Mouse (Mus musculus) heart, embryonic 15.5 days (tissue): ENCODE results near the gene Arhgap19. TPM values are rescaled to one million over a fixed set of nuclear protein-coding genes. Genes with fewer than 3 reads are reported as not detected.
A peak's percentile ranks its signal among the peaks of the same experiment; 100 is the strongest.

Experiments used
- ATAC-seq: fragments of 200-750 bp; cut with Nextera tagmentation; replicated peaks from 2 replicates; pipeline ENCODE4 v1.8.0; 2017; ENCODE audit warnings: low read depth, moderate TSS enrichment; ENCODE audit not compliant: insufficient number of reproducible peaks, insufficient read depth, low FRiP score
- H3K27ac ChIP-seq: fragments of 300-500 bp; sonication (generic); 2 replicates; pipeline ENCODE4 v1.5.1; 2015; ENCODE audit warnings: mild to moderate bottlenecking, inconsistent platforms
- H3K27me3 ChIP-seq: fragments of 300-500 bp; sonication (generic); 2 replicates; pipeline ENCODE4 v1.6.1; 2015; ENCODE audit warnings: inconsistent platforms
- H3K36me3 ChIP-seq: fragments of 300-500 bp; sonication (generic); 2 replicates; pipeline ENCODE4 v1.6.1; 2015; ENCODE audit warnings: mild to moderate bottlenecking, inconsistent platforms
- H3K4me1 ChIP-seq: fragments of 300-500 bp; sonication (generic); replicated peaks from 2 replicates; pipeline ENCODE4 v1.6.1; 2015; ENCODE audit warnings: inconsistent platforms
- H3K4me2 ChIP-seq: fragments of 300-500 bp; sonication (generic); 2 replicates; pipeline ENCODE4 v1.6.1; 2015; ENCODE audit warnings: inconsistent platforms, mild to moderate bottlenecking, moderate library complexity
- H3K4me3 ChIP-seq: fragments of 300-500 bp; sonication (generic); 2 replicates; pipeline ENCODE4 v1.5.1; 2015; ENCODE audit warnings: mild to moderate bottlenecking, inconsistent platforms
- H3K9ac ChIP-seq: fragments of 300-500 bp; sonication (generic); 2 replicates; pipeline ENCODE4 v1.6.1; 2015; ENCODE audit warnings: mild to moderate bottlenecking, inconsistent platforms
- H3K9me3 ChIP-seq: fragments of 300-500 bp; sonication (generic); replicated peaks from 2 replicates; pipeline ENCODE4 v1.6.1; 2016; ENCODE audit warnings: inconsistent platforms
- WGBS: fragments of 180-500 bp; shearing (Covaris S2); methylation state at CpG from one replicate; pipeline ENCODE4 v1.1.7; 2015; ENCODE audit warnings: mixed read lengths; 5-methylcytosine and 5-hydroxymethylcytosine counted together
- polyA plus RNA-seq: library from polyadenylated mRNA; unstranded; fragments of >200 nt; fragmentation: Nextera tagmentation; extraction: Ambion mirVana; gene quantifications from 2 replicates; pipeline ENCODE4 v1.2.1, GENCODE M21; 2015

The Arhgap19 gene
- polyA plus RNA-seq, 1 experiment from 2014 or later: 9.3 TPM

DNA sequence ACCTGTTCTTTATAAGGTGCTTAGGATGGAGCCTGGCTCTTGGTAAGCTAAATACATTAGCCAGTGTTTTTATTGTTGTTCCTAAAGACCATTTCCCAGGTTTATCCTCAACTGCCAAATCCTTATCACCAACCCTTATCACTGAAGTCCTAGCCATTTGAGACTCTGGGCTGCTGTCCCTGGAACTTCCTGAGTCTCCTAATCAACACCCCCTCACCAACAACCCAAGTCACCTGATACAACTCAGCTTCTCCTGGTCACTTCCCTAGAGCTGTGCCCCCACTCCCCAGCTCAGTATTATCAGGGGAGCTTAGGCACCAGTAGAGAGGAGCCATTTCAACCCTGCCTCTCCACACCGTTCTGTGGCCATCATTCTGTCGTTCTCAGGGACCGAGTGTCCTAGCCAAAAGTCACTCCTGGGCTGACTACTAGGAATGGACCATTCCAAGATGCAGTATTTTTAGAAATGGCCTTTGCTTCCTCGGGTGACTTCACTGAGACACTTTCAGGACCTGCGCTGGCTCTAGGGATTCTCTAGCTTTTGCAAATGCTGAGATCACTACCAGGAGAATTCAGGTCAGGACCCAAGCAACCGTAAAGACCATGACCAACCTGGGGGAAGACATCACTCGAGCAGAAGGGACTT is 39.4 kb upstream of the Arhgap19 start:
- ATAC-seq: 0 out of 2 replicates have a peak, but pooled peaks have one; percentile 19
- Histone ChIP-seq H3K9ac (no peak overlapping the region), H3K4me1 (peaks cover 24% of the 10 kb centered on the region), H3K4me3 (no peak overlapping the region), H3K36me3 (no peaks in the 10 kb centered on the region), H3K27me3 (no peaks in the 10 kb centered on the region), H3K9me3 (no peaks in the 10 kb centered on the region), H3K27ac (no peak overlapping the region), H3K4me2 (no peak overlapping the region)
- WGBS: 33% methylated on average over 7 of the region's 7 CpGs

DNA sequence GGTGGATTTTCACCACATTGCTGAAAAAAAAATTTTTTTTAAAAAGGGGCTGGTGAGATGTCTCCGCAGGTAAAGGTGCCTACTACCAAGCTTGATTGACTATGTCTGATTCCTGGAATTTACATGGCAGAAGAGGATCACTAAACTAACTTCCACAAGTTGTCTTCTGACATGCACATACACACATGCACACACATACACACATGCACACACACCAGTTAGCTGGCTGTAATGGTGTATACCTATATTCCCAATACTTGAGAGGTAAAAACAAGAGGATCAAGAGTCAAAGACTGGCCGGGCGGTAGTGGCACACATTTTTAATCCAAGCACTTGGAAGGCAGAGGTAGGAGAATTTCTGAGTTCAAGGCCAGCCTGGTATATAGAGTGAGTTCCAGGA is 37.8 kb upstream of the Arhgap19 start:
- Histone ChIP-seq H3K4me1 (peaks cover 26% of the 10 kb centered on the region), H3K27ac (no peak overlapping the region), H3K4me3 (no peak overlapping the region), H3K9ac (no peak overlapping the region), H3K9me3 (no peaks in the 10 kb centered on the region), H3K36me3 (no peaks in the 10 kb centered on the region), H3K27me3 (no peaks in the 10 kb centered on the region), H3K4me2 (no peak overlapping the region)
- WGBS: 93% methylated on average over 3 of the region's 3 CpGs
- ATAC-seq: no peak

DNA sequence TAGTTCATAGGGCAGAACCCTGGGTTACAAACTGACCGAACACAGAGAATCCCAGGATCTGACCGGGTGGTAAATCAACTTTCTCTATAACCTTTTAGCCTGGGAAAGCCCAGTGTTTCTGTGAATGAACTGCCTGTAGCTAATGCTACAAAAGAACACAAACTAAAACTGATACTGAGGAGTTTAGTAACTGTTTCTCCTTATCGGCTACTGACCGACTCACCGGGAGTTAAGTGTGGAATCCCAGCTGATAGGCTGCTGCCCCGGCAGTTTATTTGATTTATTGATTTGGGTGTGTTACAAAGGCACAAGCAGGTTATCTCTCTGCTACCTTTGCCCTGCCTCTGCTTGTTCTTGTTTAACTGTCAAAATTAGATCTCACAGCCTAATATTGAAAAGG is 37.0 kb upstream of the Arhgap19 start:
- Histone ChIP-seq H3K9me3 (no peaks in the 10 kb centered on the region), H3K9ac (no peak overlapping the region), H3K4me1 (peaks cover 26% of the 10 kb centered on the region), H3K4me2 (no peak overlapping the region), H3K4me3 (no peak overlapping the region), H3K27ac (no peak overlapping the region), H3K36me3 (no peaks in the 10 kb centered on the region), H3K27me3 (no peaks in the 10 kb centered on the region)
- 48% methylated on average over 6 of the region's 6 CpGs for WGBS
- ATAC-seq: no peak

DNA sequence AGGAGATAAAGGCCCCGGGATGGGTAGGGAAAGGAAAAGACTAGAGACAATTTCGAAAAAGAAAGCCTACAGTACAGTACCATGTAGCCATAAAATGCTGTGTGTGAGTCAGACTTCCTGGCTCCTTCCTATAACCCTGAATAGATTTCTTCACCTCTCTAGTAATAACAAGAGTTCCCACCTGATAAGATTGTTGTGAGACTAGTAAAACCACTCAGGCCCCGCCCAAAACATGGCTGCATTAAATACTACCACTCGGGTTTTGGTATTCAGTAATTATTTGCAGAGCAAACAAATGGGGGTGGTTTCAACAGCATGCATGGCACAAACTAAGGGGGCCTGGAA is 36.0 kb upstream of the Arhgap19 start:
- ATAC-seq: no peak
- Histone ChIP-seq H3K9me3 (no peaks in the 10 kb centered on the region), H3K4me3 (no peak overlapping the region), H3K9ac (no peak overlapping the region), H3K4me1 (peaks cover 26% of the 10 kb centered on the region), H3K4me2 (peak overlapping the region; percentile 29), H3K27me3 (peaks cover 2% of the 10 kb centered on the region), H3K27ac (no peak overlapping the region), H3K36me3 (no peaks in the 10 kb centered on the region)
- 24% methylated on average over 4 of the region's 4 CpGs for WGBS

DNA sequence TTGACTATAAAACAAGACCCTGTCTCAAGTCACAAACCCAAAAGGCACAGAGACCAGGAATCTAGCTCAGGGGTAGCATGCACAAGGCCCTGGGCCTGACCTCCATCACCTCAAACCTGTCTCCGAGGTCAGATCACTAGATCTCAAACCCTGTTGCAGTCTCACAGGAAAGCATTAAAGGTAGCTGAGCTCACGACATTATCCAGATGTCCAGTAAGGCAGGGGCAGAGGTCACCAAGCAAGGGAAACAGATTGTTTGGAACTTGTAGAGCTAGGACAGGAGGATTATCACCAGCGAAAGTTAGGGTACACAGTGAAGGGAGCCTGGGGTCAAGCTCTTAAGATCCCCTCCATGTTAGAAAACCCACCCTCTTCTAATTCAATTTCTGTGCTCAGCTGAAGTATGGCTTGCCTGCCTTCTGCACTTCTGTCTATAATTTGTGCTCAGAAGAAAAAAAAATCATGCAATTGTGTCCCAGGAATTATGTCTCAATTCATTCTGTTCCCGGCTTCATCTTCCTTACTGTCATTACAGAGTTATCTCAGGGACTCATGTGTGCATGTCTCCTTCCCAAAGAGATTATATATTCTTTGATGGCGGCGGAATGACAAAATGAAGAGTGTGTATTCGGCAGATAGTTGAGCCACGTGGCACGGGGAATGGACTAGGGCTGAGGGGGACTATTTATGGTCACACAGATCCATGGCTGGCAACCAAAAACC is 35.5 kb upstream of the Arhgap19 start:
- H3K27me3 ChIP-seq: peaks cover 7% of the 10 kb centered on the region
- H3K36me3 ChIP-seq: no peaks in the 10 kb centered on the region
- no peak overlapping the region for H3K27ac ChIP-seq
- no peak overlapping the region for H3K4me3 ChIP-seq
- H3K4me2 ChIP-seq: peak overlapping the region; percentile 29
- H3K9ac ChIP-seq: no peak overlapping the region
- H3K9me3 ChIP-seq: no peaks in the 10 kb centered on the region
- WGBS: 28% methylated on average over 9 of the region's 9 CpGs
- ATAC-seq: no peak
- peaks cover 26% of the 10 kb centered on the region for H3K4me1 ChIP-seq

DNA sequence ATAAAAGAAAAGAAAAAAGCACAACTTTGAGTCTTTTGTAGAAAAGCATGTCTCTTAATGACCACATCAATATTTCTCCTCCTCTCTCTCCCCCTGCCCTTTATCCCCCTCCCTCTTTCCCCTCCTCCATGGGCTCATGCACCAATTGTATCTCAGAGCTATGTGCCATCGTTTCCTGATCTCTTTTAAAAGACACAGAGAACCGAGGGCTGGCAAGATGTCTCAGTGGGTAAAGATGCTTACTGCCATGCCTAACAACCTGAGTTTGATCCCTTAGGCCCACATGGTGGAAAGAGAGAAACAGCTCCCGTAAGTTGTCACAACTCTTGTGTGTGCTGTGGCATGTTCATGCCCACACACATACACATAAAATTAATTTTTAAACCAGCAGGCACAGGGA is 34.9 kb upstream of the Arhgap19 start:
- H3K4me1 ChIP-seq: peaks cover 31% of the 10 kb centered on the region

DNA sequence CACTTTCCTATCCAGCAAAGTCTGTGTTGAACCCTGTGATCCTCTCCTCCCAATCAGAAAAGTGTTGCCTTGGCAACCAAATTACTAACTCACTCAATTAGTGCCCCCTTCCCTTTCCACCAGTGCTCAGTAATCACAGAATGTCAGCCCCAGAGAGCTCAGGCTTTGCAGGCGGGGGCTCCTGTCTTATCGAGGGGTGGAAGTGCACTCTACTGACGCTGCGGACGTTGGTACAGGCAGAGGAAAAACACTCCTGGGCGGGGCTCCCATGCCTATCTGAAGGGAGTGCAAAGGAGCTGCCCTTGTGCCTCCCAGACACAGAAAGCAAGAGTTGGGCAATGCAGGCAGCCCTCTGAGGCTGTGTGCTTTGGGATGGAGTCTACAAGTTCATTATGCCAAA is 34.0 kb upstream of the Arhgap19 start:
- Histone ChIP-seq H3K36me3 (no peaks in the 10 kb centered on the region), H3K9me3 (no peaks in the 10 kb centered on the region), H3K27ac (no peak overlapping the region), H3K4me3 (no peak overlapping the region), H3K4me1 (peaks cover 30% of the 10 kb centered on the region), H3K4me2 (peak overlapping the region; percentile 43), H3K9ac (0 out of 2 replicates have a peak overlapping the region, but pooled peaks have one; percentile 28), H3K27me3 (peaks cover 16% of the 10 kb centered on the region)
- ATAC-seq: peak; percentile 79
- WGBS: 1% methylated on average over 6 of the region's 6 CpGs

More for the DNA sequence above, 34.9 kb upstream of the Arhgap19 start:
- WGBS: 57% methylated on average over 3 of the region's 3 CpGs
- no peak for ATAC-seq
- no peak overlapping the region for H3K4me2 ChIP-seq
- no peak overlapping the region for H3K27ac ChIP-seq
- no peaks in the 10 kb centered on the region for H3K9me3 ChIP-seq
- no peak overlapping the region for H3K9ac ChIP-seq
- H3K4me3 ChIP-seq: no peak overlapping the region
- H3K36me3 ChIP-seq: no peaks in the 10 kb centered on the region
- peaks cover 13% of the 10 kb centered on the region for H3K27me3 ChIP-seq

DNA sequence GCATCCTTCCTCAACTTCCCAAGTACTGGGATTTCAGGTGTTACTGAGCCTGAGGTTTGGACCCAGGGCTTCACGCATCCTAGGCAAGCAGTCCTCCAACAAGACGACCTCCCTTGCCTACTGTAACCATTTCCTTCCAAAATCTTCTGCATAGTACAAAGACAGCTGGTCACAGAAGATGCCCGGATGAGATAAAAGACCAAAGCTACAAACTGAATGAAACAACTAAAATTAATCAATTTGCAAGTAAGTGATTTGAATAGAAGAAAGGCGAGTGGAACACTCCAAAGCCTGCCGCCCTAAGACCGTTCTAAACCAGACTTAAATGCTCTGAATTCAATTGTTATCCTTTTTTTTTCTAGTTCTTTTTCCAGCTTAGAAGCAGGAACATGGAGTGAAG is 33.6 kb upstream of the Arhgap19 start:
- Histone ChIP-seq H3K4me1 (peaks cover 31% of the 10 kb centered on the region), H3K36me3 (no peaks in the 10 kb centered on the region), H3K9me3 (no peaks in the 10 kb centered on the region), H3K9ac (no peak overlapping the region), H3K4me3 (no peak overlapping the region), H3K27me3 (peaks cover 16% of the 10 kb centered on the region), H3K4me2 (peak overlapping the region; percentile 43; the same call in 1 of the 2 replicates), H3K27ac (no peak overlapping the region)
- no peak for ATAC-seq
- 56% methylated on average over 6 of the region's 6 CpGs for WGBS

DNA sequence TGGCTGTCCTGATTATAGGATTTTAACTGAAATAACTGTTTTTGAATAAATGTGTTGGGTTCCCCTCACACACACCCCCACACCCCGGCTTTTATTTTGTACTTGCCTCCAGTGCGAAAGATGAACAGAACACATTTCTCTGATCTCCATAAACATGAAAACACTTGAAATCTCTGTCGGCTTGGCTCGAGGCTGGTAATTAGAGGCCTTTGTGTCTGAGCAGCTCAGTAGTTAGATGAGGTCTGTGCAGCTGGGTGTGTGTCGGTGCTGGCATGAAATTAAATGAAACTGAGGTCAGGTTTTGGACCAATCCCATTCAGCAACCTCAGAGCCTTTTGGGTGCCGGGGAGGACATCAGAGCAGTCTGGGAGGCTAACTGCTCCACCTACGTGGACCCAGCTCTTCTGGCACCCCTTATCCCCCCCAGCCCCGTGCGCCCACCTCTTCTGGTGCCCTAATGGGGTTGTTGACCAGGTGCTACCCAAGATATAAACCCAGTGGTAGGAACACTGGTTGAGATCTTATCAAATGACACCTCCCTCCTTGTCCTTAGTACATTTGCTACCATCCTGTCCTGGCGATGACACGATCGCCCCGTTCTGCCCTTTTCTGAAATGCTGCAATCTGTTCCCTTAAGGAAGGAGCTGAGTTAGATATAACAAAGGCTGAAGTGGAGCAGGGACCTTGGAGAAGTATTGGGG is 30.8 kb upstream of the Arhgap19 start:
- Histone ChIP-seq H3K27me3 (peaks cover 20% of the 10 kb centered on the region), H3K4me2 (no peak overlapping the region), H3K4me3 (0 out of 2 replicates have a peak overlapping the region, but pooled peaks have one; percentile 78), H3K4me1 (peaks cover 29% of the 10 kb centered on the region), H3K9me3 (no peaks in the 10 kb centered on the region), H3K27ac (no peak overlapping the region), H3K36me3 (no peaks in the 10 kb centered on the region), H3K9ac (no peak overlapping the region)
- ATAC-seq: no peak
- WGBS: 76% methylated on average over 13 of the region's 13 CpGs

DNA sequence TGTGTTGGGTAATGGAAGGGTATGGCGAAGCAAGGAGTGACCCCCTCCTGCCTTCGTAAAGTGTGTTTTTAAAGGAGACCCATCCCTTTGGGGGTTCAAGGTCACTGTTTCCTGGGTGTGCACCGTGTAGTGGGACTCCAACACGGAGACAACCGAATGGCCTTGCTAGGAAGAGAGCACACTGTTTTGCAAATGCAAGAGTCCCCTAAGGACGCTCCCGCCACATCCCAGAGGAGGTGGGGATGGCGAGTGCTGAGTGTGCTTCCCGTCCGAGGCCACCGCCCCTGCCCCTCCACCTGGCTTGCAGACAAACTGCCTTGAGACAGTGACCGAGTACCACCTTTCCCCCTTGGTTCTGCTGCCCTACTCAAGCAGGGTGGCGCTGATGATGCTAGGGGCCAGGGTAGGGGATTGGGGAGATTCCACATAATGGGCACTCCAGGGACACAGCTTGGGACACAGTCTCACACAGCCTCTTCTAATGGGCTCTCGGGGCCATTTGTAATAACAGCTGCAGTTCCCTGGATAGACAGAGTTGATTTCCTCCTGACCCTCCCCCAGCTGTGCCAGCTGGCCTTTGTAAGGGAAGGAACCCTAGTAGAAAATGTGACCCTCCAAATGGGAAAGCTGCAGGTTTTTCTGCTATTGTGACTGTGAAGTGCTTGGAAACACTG is 30.0 kb upstream of the Arhgap19 start:
- Histone ChIP-seq H3K4me1 (peaks cover 24% of the 10 kb centered on the region), H3K27ac (no peak overlapping the region), H3K9ac (0 out of 2 replicates have a peak overlapping the region, but pooled peaks have one; percentile 14), H3K9me3 (no peaks in the 10 kb centered on the region), H3K27me3 (peaks cover 20% of the 10 kb centered on the region), H3K4me3 (peak overlapping the region; percentile 78), H3K4me2 (peak overlapping the region; percentile 96), H3K36me3 (no peaks in the 10 kb centered on the region)
- WGBS: 20% methylated on average over 14 of the region's 14 CpGs
- ATAC-seq: no peak

DNA sequence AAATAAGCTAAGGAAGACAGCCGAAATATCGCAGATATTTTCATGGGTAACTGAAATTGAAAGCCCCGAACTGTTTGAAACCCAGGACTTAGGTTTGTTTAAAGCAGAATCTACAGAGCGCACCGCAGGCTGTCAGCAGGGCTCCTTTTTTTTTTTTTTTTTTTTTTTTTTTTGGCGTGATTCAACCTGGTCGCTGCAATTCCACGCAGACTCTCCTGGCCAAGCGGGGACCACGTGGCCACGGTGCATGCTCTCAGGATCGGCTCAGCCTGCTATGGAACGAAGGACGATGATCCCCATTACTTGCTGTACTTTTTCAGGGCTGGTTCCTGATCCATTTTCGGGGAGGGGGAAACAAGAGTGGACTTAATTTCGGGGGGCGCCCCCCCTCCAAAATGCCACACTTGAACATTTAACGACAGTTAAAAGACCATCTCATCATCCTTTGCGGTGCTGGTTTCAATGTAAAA is 29.3 kb upstream of the Arhgap19 start:
- 1% methylated on average over 19 of the region's 19 CpGs for WGBS
- H3K4me3 ChIP-seq: peak overlapping the region; percentile 78
- H3K9ac ChIP-seq: peak overlapping the region; percentile 74
- H3K27ac ChIP-seq: no peak overlapping the region
- no peaks in the 10 kb centered on the region for H3K36me3 ChIP-seq
- H3K27me3 ChIP-seq: peaks cover 20% of the 10 kb centered on the region
- no peaks in the 10 kb centered on the region for H3K9me3 ChIP-seq
- H3K4me2 ChIP-seq: peak overlapping the region; percentile 96
- ATAC-seq: no peak
- peaks cover 21% of the 10 kb centered on the region for H3K4me1 ChIP-seq
